Mouse (Mus musculus) erythroblast, adult 5-6 weeks (primary cell): Measurements from ENCODE around the gene Asb10. TPM values are rescaled to one million over a fixed set of nuclear protein-coding genes. Genes with fewer than 3 reads are reported as not detected.
A peak's percentile ranks its signal among the peaks of the same experiment; 100 is the strongest.

Experiments used
- ATAC-seq: replicated peaks from 2 replicates; pipeline ENCODE4 v1.8.0; 2016; ENCODE audit warnings: moderate number of reproducible peaks, mild to moderate bottlenecking, moderate TSS enrichment, inconsistent platforms; ENCODE audit not compliant: poor library complexity, low FRiP score, severe bottlenecking
- total RNA-seq, 2 experiments: library from RNA; stranded (forward) in 1 of 2; stranded (reverse) in 1 of 2; fragments of 150-400 nt in 1 of 2; fragments of 200-764, 138-1000 nt in 1 of 2; gene quantifications; 2 replicates each; pipeline versions ENCODE4 v1.2.3 to v1.2.4; 2015 to 2017; ENCODE audit warnings: low replicate concordance in 2 of 2

Asb10 gene
- total RNA-seq, 2 experiments from 2014 or later, result not detected

GRCm38 (mm10) chr5:24496756-24497155, 44.0 kb downstream of the Asb10 start:
- no peak for ATAC-seq

DNA sequence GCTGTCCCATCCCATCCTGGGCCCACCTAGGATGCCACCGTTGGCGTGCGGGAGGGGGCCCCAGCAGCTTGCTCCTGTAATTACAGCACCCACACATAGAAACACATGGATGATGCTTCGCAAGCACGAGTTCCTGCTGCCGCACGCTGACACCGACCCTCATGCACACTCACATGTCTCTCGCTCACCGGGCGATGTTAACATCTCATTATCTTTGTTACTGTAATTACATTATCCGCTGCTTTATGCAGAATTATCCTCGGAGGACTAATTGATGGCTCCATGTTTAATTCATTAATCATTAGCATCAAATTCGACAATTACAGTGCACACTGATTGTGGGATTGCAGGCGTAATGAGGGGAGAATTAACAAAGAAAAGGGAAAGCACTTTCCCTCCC, 45.8 kb downstream of the Asb10 start:
- ATAC-seq, result no peak

DNA sequence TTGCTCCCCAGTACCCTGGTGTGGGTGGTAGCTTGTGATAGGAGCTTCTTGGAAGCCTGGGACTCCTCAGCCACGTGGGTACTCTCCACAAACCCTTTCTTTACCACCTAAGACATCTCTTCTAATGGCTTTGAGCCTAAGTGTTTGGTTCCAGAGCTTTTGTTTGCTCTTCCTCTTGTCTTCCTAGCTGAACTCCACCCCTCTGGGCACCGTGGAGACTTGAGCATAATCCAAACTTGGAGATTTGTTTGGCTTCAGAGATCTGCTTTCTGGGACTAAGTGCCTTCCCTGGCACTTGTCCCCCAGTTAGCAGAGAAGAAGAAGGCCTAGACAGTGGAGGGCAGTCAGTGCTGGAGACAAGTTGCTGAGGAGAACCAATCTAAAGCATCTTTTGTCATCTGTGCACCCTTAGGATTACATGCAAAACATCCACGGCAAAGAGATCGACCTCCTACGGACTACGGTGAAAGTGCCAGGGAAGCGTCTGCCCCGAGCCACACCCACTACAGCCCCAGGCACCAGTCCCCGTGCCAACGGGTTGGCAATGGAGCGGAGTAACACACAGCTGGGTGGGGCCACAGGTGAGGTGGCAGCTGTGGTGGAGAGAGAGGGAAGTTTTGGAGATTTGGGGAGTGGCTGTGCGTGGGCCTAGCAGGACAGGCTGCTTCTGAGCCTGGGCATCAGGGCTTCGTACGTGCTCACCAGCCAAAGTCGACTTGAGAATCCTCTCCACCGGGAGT, 48.1 kb downstream of the Asb10 start:
- no peak for ATAC-seq

GRCm38 (mm10) chr5:24490413-24490920, 50.3 kb downstream of the Asb10 start:
- ATAC-seq, result no peak

DNA sequence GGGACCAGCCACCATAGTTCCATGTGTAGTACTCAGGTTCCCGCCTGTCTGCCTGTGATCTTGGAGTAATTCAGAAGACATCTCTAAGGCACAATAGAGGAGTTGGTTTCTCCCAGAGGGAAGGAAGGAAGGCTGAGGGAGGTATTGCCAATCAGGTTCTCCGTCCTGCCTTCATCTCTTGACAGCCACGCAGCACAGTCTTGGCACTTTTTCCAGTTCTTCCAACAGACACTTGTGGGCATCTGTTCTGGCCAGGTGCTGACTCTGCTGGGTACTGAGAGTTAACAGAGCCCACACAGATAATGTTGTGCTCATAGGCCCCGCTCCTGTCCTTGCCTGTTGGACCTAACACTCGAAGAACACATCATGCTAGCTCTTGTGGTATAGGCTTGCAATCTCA, 54.0 kb downstream of the Asb10 start:
- no peak for ATAC-seq

DNA sequence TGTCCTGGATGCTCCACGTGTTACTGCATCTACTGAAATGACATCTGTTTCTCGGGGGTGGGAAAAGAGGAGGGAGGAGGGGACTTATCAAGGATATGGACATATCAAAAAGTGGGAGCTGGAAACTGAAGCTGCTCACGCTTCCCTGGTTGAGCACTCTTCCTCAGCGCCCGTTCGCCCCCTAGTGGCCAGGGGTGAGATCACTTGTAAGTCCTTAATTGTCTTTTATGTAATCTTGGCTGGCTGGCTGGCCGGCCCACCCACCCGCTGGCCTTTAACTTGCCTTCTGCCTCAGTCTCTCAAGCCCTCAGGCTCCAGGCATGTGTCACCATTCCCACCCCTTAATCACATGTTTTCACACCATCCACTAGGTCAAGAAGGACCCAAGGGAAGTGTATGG, 54.7 kb downstream of the Asb10 start:
- ATAC-seq, result peak; percentile 71

DNA sequence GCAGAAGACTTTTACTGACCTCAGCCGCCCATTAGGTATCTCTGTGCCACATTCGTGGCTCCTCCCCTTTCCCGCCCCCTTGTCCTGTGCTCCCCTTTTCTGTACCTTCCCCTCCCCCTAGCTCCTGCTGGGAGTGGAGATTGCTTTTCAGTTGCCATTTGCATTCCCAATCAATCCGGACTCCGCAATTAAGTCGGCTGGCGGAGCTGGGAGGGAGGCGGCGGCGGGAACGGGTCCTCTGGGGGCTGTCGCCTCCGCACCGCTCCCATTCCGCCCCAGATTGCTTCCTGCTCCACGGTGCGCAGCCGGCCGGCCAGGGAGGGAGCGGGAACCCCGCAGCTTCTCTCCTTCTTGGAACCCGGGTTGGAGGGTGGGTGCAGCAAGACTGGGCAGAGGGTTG, 55.8 kb downstream of the Asb10 start:
- ATAC-seq, result no peak

DNA sequence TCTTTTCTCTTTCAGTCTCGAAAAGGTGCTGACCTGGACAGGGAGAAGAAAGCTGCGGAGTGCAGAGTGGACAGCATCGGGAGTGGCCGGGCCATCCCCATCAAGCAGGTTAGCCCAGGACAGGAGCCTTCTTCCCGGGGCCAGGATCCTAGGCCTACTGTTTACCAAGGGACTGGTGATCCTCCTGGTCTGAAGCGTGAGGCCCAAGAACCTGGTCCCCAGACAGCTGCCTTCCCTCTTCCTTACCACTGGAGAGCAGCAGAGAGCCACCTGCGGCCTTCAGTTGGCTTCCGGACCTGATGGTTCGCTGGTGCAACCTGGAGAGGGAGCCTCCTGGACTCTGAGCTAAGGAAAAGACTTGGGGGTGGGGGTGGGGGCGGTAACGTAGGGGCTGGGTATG, 57.5 kb downstream of the Asb10 start:
- ATAC-seq, result no peak

Other genes starting within 250 kb of the Asb10 start
- gene Kcnh2, start 189.4 kb downstream of the Asb10 start, total RNA-seq (2015; ENCODE audit: low replicate concordance), result not detected in 2 replicates
- 0.14 TPM in 1 of 2 replicates, not detected in the other for gene Kcnh2, start 189.4 kb downstream of the Asb10 start, total RNA-seq (2017; ENCODE audit: low replicate concordance)
- not detected in 2 replicates for gene Nos3, start 176.2 kb downstream of the Asb10 start, total RNA-seq (2015; ENCODE audit: low replicate concordance)
- not detected in 2 replicates for gene Nos3, start 176.2 kb downstream of the Asb10 start, total RNA-seq (2017; ENCODE audit: low replicate concordance)
- gene Atg9b, start 148.8 kb downstream of the Asb10 start, total RNA-seq (2015; ENCODE audit: low replicate concordance), result not detected in 2 replicates
- not detected in 2 replicates for gene Atg9b, start 148.8 kb downstream of the Asb10 start, total RNA-seq (2017; ENCODE audit: low replicate concordance)
- 11.3 and 22.7 TPM in 2 replicates for gene Abcb8, start 147.3 kb downstream of the Asb10 start, total RNA-seq (2015; ENCODE audit: low replicate concordance)
- 2.9 and 5.5 TPM in 2 replicates for gene Abcb8, start 147.3 kb downstream of the Asb10 start, total RNA-seq (2017; ENCODE audit: low replicate concordance)
- not detected in 2 replicates for gene Asic3, start 127.6 kb downstream of the Asb10 start, total RNA-seq (2015; ENCODE audit: low replicate concordance)
- 1.3 TPM in 1 of 2 replicates, not detected in the other for gene Asic3, start 127.6 kb downstream of the Asb10 start, total RNA-seq (2017; ENCODE audit: low replicate concordance)
- gene Cdk5, start 117.4 kb downstream of the Asb10 start, total RNA-seq (2015; ENCODE audit: low replicate concordance), result 0.58 and 4.2 TPM in 2 replicates
- 2.5 and 3.5 TPM in 2 replicates for gene Cdk5, start 117.4 kb downstream of the Asb10 start, total RNA-seq (2017; ENCODE audit: low replicate concordance)
- 1.7 and 16.1 TPM in 2 replicates for gene Slc4a2, start 117.1 kb downstream of the Asb10 start, total RNA-seq (2015; ENCODE audit: low replicate concordance)
- gene Slc4a2, start 117.1 kb downstream of the Asb10 start, total RNA-seq (2017; ENCODE audit: low replicate concordance), result 6.3 and 15.9 TPM in 2 replicates
- 9.2 and 25.1 TPM in 2 replicates for gene Fastk, start 95.7 kb downstream of the Asb10 start, total RNA-seq (2015; ENCODE audit: low replicate concordance)
- 4.3 and 9.1 TPM in 2 replicates for gene Fastk, start 95.7 kb downstream of the Asb10 start, total RNA-seq (2017; ENCODE audit: low replicate concordance)
- gene Tmub1, start 93.1 kb downstream of the Asb10 start, total RNA-seq (2015; ENCODE audit: low replicate concordance), result 2.9 and 3.7 TPM in 2 replicates
- gene Tmub1, start 93.1 kb downstream of the Asb10 start, total RNA-seq (2017; ENCODE audit: low replicate concordance), result 2.0 and 4.3 TPM in 2 replicates
- gene Agap3, start 88.8 kb downstream of the Asb10 start, total RNA-seq (2015; ENCODE audit: low replicate concordance), result 1.0 and 3.5 TPM in 2 replicates
- gene Agap3, start 88.8 kb downstream of the Asb10 start, total RNA-seq (2017; ENCODE audit: low replicate concordance), result 10.5 and 14.5 TPM in 2 replicates
- not detected in 2 replicates for gene Gbx1, start 13.8 kb downstream of the Asb10 start, total RNA-seq (2015; ENCODE audit: low replicate concordance)
- gene Gbx1, start 13.8 kb downstream of the Asb10 start, total RNA-seq (2017; ENCODE audit: low replicate concordance), result not detected in 2 replicates
- gene 4931409K22Rik, start 15.8 kb upstream of the Asb10 start, total RNA-seq (2015; ENCODE audit: low replicate concordance), result not detected in 2 replicates
- gene 4931409K22Rik, start 15.8 kb upstream of the Asb10 start, total RNA-seq (2017; ENCODE audit: low replicate concordance), result not detected in 2 replicates
- 7.1 and 9.8 TPM in 2 replicates for gene Abcf2, start 36.5 kb upstream of the Asb10 start, total RNA-seq (2015; ENCODE audit: low replicate concordance)
- gene Abcf2, start 36.5 kb upstream of the Asb10 start, total RNA-seq (2017; ENCODE audit: low replicate concordance), result 17.4 and 22.3 TPM in 2 replicates
- gene Chpf2, start 45.8 kb upstream of the Asb10 start, total RNA-seq (2015; ENCODE audit: low replicate concordance), result 0.96 and 1.3 TPM in 2 replicates
- gene Chpf2, start 45.8 kb upstream of the Asb10 start, total RNA-seq (2017; ENCODE audit: low replicate concordance), result 1.6 and 3.6 TPM in 2 replicates
- not detected in 2 replicates for gene Smarcd3, start 83.4 kb upstream of the Asb10 start, total RNA-seq (2015; ENCODE audit: low replicate concordance)
- gene Smarcd3, start 83.4 kb upstream of the Asb10 start, total RNA-seq (2017; ENCODE audit: low replicate concordance), result 0.42 TPM in 1 of 2 replicates, not detected in the other
- 17.7 and 23.6 TPM in 2 replicates for gene Nub1, start 144.6 kb upstream of the Asb10 start, total RNA-seq (2015; ENCODE audit: low replicate concordance)
- gene Nub1, start 144.6 kb upstream of the Asb10 start, total RNA-seq (2017; ENCODE audit: low replicate concordance), result 41.7 and 52.3 TPM in 2 replicates
- not detected in 2 replicates for gene Wdr86, start 189.7 kb upstream of the Asb10 start, total RNA-seq (2015; ENCODE audit: low replicate concordance)
- not detected in 2 replicates for gene Wdr86, start 189.7 kb upstream of the Asb10 start, total RNA-seq (2017; ENCODE audit: low replicate concordance)
- not detected in 2 replicates for gene Crygn, start 217.0 kb upstream of the Asb10 start, total RNA-seq (2015; ENCODE audit: low replicate concordance)
- not detected in 2 replicates for gene Crygn, start 217.0 kb upstream of the Asb10 start, total RNA-seq (2017; ENCODE audit: low replicate concordance)